Mouse (Mus musculus) thymus, adult 2 months (tissue): ENCODE results near the gene Bcor. TPM values are rescaled to one million over a fixed set of nuclear protein-coding genes. Genes with fewer than 3 reads are reported as not detected.

Experiments
- DNase-seq: peaks from one replicate; pipeline ENCODE4 v3.0.0; 2021
- H3K27ac ChIP-seq: fragments of 200-500 bp; 2 replicates; pipeline ENCODE4 v1.5.1; 2012; ENCODE audit warnings: low read length, control low read depth; ENCODE audit not compliant: control insufficient read depth, insufficient read depth
- H3K27me3 ChIP-seq: fragments of 200-500 bp; 2 replicates; pipeline ENCODE4 v1.6.1; 2012; ENCODE audit warnings: mild to moderate bottlenecking, low read length, moderate library complexity, mixed read lengths; ENCODE audit not compliant: control insufficient read depth, insufficient read depth
- H3K36me3 ChIP-seq: fragments of 200-500 bp; 2 replicates; pipeline ENCODE4 v1.6.1; 2012; ENCODE audit warnings: mild to moderate bottlenecking, low read length, moderate library complexity; ENCODE audit not compliant: control insufficient read depth, insufficient read depth
- H3K4me1 ChIP-seq: fragments of 200-500 bp; replicated peaks from 2 replicates; pipeline ENCODE4 v1.6.1; 2012; ENCODE audit warnings: low read length; ENCODE audit not compliant: control insufficient read depth, insufficient read depth
- H3K4me3 ChIP-seq: fragments of 200-500 bp; 2 replicates; pipeline ENCODE4 v1.5.1; 2012; ENCODE audit warnings: mild to moderate bottlenecking, low read length, control low read depth, moderate library complexity; ENCODE audit not compliant: control insufficient read depth, insufficient read depth
- CTCF ChIP-seq: fragments of 200-500 bp; IDR thresholded peaks from 2 replicates; pipeline ENCODE4 v1.5.1; 2012; ENCODE audit warnings: mild to moderate bottlenecking, control low read depth, low read length, moderate library complexity, borderline replicate concordance; ENCODE audit not compliant: control insufficient read depth, poor library complexity, insufficient read depth; ENCODE audit errors: extremely low read depth
- POLR2A ChIP-seq: fragments of 200-500 bp; IDR thresholded peaks from 2 replicates; pipeline ENCODE4 v1.6.1; 2012; ENCODE audit warnings: mild to moderate bottlenecking, low read length, control low read depth, moderate library complexity; ENCODE audit not compliant: control insufficient read depth, poor library complexity, insufficient read depth; ENCODE audit errors: extremely low read depth
- WGBS: fragments of 180-500 bp; shearing (Covaris S2); methylation state at CpG from one replicate; pipeline ENCODE4 v1.1.7; 2018; 5-methylcytosine and 5-hydroxymethylcytosine counted together
- polyA plus RNA-seq: library from polyadenylated mRNA; depleted of rRNA; stranded (reverse); fragments of >200 nt; gene quantifications from 2 replicates; pipeline ENCODE4 v1.2.3, GENCODE M21; 2012

Gene Bcor
- polyA plus RNA-seq, 1 experiment, result 30.6 TPM

DNA sequence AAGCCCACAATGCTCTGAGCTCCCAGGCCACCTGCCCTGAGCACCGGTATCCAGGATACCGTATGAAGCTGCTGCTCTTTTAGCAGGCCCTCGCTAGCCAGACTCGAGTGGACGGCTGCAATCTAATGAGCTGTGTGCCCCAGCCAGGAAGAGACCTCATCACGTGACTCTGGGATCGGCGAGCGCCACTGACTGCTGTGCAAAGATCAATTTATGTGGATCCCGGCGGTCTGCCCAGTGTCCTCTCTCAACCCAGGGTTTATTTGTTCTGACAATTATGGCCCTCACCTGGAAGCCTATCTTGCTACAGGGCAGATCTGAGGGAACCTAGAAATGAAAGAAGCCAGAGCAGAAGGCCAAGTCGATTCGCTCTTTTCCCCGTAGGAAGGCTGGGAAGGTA is 116.8 kb downstream of the Bcor start:
- 91% methylated on average over 14 of the region's 14 CpGs for WGBS
- TF ChIP-seq CTCF (no peak), POLR2A (no peak)
- Histone ChIP-seq H3K4me3 (no peak overlapping the region), H3K36me3 (peaks cover 55% of the 10 kb centered on the region), H3K4me1 (peaks cover 13% of the 10 kb centered on the region), H3K27me3 (no peaks in the 10 kb centered on the region), H3K27ac (no peak overlapping the region)
- DNase-seq, result no peak

DNA sequence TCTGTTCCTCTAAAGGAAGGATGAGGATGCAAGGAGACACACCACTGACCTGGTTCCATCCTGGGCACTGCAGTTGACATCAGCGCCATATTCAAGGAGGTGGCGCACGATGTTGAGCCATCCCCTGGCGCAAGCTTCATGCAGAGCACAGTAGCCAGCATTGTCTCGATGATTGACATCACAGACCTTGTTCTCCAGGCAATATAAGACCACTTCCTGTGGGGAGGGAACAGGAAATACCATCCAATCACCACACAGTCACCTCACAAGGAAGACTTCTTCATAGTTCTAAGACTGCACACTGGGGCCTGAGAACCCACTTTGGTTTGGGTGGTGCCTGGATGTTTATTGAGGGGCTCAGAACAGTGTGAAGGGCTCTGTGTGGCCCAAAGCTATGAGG is 118.7 kb downstream of the Bcor start:
- no peaks in the 10 kb centered on the region for H3K27me3 ChIP-seq
- H3K4me3 ChIP-seq, result no peak overlapping the region
- 77% methylated on average over 5 of the region's 5 CpGs for WGBS
- TF ChIP-seq CTCF (no peak), POLR2A (no peak)
- H3K4me1 ChIP-seq, result peaks cover 8% of the 10 kb centered on the region
- peaks cover 44% of the 10 kb centered on the region for H3K36me3 ChIP-seq
- H3K27ac ChIP-seq, result no peak overlapping the region
- no peak for DNase-seq

DNA sequence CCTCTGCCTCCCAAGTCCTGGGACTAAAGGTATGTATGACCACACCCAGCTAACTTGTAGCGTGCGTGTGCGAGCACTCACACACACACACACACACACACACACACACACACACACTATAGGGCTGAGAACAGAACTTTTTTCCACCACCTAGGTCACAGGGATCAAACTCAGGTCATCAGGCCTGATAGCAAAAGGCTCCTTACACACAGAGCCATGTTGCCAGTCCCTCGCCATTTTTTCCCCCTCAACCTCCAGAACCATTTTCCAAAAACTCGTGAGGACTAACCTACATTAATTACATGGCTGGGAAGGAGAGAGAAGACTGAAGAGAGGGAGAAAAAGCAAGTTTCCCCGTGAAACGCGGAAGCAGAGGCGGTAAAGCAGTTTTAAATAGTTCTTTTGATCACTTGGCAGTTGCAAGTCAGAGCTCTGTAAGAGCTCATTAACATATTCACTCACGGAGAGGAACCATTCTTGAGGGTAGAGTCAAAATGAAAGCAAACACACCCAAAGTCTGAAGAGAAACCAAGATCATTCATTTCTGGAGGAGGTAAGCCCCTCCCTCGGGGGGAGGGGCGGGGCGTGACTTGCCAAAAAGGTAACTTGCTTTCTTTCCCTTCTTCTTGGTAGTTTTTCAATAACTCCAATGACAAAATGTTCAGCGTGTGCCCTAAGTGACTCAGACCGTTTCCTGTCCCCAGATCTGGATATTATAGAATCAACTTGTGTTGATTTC is 145.3 kb downstream of the Bcor start:
- WGBS, result 27% methylated on average over 15 of the region's 15 CpGs
- Histone ChIP-seq H3K36me3 (no peaks in the 10 kb centered on the region), H3K27me3 (no peaks in the 10 kb centered on the region), H3K27ac (peak overlapping the region; percentile 74), H3K4me1 (peaks cover 11% of the 10 kb centered on the region), H3K4me3 (peak overlapping the region; percentile 24; the same call in 1 of the 2 replicates)
- DNase-seq, result peak; percentile 37
- TF ChIP-seq POLR2A (no peak), CTCF (no peak)

DNA sequence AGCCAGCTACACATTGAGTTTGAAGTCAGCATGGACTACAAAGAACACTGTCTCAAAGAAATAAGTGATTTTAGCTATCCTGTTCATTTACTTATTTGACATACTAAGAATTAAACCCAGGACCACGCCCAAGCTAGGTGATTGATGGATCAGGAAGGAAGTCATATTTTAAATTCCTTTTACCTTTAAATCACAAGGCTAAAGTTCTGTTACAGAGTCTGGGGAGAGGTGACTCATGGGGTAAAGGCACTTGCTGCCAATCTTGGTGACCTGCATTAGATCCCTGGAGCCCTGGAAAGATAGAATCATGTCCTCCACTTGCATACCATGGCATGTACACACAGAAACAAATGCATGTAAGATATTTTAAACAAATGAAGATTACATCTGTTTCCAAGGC is 149.5 kb downstream of the Bcor start:
- Histone ChIP-seq H3K4me1 (peaks cover 16% of the 10 kb centered on the region), H3K27me3 (no peaks in the 10 kb centered on the region), H3K4me3 (no peak overlapping the region), H3K36me3 (no peaks in the 10 kb centered on the region), H3K27ac (no peak overlapping the region)
- TF ChIP-seq CTCF (no peak), POLR2A (no peak)
- WGBS, result 96% methylated on average over 1 of the region's 1 CpGs
- DNase-seq, result no peak

DNA sequence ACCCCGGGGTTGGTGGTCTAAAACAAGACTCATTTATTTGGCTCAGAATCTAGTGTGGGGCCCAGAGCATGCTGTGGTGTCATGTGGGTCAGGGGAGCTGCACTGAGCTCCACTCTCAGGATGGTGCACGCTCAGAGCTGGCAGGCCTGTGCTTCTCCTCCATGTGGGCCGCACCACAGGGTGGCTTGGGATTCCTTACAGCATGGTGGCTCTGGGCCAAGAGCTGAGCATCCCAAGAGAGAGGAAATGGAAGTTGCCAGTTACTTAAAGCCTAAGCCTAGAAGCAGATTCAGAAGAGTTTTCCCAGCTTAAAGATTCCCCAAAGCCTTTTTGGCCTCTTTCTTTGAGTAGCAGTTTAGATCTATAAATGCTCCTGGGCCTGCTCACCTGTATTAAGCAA is 151.1 kb downstream of the Bcor start:
- Histone ChIP-seq H3K36me3 (no peaks in the 10 kb centered on the region), H3K27ac (no peak overlapping the region), H3K27me3 (no peaks in the 10 kb centered on the region), H3K4me1 (peaks cover 23% of the 10 kb centered on the region), H3K4me3 (no peak overlapping the region)
- no peak for DNase-seq
- TF ChIP-seq POLR2A (no peak), CTCF (no peak)
- WGBS, result 90% methylated on average over 3 of the region's 3 CpGs

DNA sequence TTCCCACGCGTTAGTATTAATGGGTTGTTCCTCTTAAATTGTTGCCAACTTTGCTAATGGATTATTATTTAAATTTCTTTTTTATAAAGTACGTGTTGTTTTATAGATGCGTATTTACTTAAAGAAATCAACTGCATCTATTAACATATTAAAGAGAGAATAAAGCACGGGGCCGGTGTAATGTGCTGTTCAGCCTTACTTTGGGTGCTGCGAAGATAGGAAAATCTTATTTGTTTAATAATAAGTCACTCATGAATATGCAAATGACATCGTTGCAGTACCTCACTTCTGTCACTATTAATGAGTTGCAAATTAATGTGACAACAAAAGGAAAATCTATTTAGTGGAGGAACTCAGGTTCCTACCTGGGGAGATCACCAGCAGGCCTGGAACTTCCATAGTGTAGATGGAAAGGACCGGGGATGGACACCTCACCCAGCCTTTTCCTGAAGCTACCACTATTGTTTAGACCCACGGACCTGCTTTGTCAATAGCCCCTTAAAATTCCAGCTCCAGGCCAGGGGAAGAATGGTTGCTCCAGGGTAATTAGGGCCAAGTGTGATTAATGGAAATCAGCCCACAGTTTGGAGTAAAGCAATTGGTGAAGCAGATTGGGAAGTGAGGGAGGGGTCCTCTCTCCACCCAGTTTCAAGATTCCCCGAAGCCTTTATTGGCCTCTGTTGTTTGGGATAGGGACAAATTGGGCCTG is 152.2 kb downstream of the Bcor start:
- H3K27me3 ChIP-seq, result no peaks in the 10 kb centered on the region
- no peak for DNase-seq
- 87% methylated on average over 11 of the region's 11 CpGs for WGBS
- no peaks in the 10 kb centered on the region for H3K36me3 ChIP-seq
- TF ChIP-seq POLR2A (no peak), CTCF (no peak)
- H3K4me3 ChIP-seq, result no peak overlapping the region
- H3K4me1 ChIP-seq, result peaks cover 31% of the 10 kb centered on the region
- H3K27ac ChIP-seq, result no peak overlapping the region
